Mouse (Mus musculus) heart, postnatal 0 days (tissue): ENCODE data around the gene Snx15.

Source experiments
- CTCF ChIP-seq: IDR thresholded peaks from 2 replicates; pipeline ENCODE4 v1.5.1; 2016; ENCODE audit warnings: antibody characterized with exemption, control low read depth, low read depth
- EP300 ChIP-seq: IDR thresholded peaks from 2 replicates; pipeline ENCODE4 v1.6.1; 2016; ENCODE audit warnings: antibody characterized with exemption, low read depth

DNA sequence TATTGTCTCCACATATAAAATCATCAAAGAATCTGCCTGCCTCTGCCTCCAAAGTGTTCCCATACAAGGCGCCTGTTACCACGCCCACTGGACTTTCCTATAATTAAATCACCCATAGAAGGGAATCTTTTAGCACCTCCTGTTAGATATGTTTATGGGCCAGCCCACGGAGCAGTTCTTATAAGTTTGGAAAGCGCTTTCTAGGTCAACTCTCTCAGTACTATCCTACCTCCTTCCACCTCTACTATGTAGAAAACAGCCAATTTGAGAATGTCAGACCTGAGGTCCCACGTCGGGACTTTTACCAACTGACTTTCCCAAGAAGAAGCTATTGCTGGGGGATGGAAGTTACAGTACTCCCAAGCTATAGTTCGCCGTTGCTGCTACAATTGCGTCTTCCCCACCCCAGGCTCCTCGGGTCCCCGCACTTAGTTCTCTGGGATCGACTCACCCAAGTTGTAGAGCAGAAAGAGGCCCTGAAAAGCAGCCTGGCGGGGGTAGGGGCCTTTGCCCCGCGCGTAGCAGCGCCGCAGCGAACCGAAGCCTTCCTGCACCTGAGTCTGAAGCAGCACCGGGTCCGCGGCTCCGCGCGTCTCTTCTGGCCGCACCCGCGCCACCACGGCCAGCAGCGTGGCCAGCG is 10.6 kb downstream of the Snx15 start:
- TF ChIP-seq CTCF, result no peak
- TF ChIP-seq EP300, result no peak
